Mouse (Mus musculus) stomach, postnatal 0 days (tissue): ENCODE measurements at regions not wholly inside any gene's neighbourhood (a gene's known extent, or its start where the extent isn't known, plus 50 kb on each side); places are given as distances from the start of the nearest gene placed in this dataset.

Experiments
- CTCF ChIP-seq: IDR thresholded peaks from 2 replicates; pipeline ENCODE4 v1.5.1; 2016; ENCODE audit warnings: antibody characterized with exemption, low read depth, mild to moderate bottlenecking, moderate library complexity
- EP300 ChIP-seq: optimal IDR thresholded peaks from 2 replicates; pipeline ENCODE3; 2016; ENCODE audit warnings: antibody characterized with exemption

DNA sequence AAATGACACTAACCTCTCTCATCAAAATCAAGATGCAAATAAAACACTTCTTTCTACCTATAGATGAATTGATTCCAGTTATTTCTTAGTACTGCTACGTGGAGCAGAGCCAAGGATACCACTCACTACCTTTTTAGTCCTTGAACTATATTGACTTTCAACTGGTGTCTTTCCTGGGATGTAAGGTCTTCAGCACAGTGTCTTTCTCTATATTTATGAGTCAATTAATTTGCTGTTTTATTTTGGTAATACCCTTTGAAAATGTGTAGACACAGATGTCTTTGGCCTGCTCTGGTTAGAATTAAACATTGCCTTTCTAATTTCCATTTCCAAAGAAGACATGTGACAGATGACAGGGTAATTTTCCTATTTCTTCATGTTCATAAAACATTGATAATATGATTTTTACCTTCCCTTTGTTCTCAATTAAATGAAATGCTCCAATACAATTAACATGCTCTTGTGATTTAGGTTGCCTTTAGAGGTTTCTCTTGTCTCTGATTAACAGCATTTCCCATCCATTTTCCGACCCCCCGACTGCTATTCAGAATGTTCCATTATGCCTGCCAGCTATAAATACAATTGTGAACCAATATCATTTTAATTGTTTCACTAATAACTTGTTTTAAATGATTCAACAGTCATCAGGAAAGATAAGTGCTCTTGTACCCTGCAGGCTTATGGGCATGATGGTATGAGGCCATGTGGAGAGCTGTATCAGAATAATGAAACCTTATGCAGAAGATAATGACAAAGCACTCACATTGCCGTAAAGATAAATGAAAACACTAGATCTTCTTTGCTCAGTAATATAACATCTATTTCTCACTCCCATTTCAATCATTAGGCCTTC lies 266.2 kb upstream of the 1700008P02Rik start:
- no peak for TF ChIP-seq CTCF
- TF ChIP-seq EP300: no peak
